Mouse (Mus musculus) kidney, postnatal 4 days (tissue): ENCODE measurements around the gene Tmem9.

Source experiments
- DNase-seq, 2 experiments: peaks; one replicate each; pipeline ENCODE4 v3.0.0; 2021; ENCODE audit warnings: mixed read lengths in 2 of 2

Tmem9 gene

DNA sequence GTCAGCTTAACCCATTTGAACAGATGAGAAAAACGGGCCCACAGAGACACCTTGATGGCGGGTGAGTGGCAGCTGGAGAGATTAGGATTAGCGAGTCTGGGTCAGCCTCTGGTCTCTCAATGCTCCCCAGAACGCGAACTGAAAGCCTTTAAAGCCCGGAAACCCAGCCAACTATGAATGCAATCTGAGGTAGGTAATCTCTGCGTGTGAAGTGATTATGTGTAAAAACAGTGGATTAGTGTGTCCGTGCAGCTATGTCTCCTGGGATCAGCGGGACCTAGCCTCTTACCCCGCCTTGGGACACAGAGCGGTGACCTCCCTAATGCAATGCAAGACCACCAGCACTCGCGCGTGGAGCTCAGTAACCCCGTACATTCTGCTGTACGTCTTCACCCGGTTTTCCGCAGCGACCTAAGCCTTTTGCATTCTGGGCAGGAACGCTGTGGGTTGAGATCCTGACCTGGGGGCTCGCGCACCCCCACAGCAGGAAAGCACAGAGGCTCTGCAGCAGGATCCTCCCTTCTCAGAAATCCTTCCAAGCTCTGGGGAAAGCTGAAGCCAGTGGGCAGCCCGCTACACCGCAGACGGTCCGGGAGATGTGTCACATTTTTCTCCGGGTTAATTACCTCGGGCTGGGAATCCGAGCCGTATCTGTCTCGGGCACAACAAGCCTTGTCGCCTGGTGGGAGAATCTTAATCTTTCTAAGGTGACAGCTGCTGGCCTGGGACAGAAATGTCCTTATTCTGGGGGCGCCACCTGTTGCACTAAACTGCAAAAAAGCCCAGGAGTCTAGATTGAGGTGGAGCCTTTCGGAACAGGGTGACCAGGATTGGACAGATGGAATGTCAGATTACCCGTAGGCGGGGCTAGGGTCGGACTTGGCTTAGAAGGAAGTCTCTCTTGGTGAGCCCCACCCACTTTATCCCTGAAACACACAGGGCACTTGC lies at the start of gene Tmem9:
Gene Tmem9, plus strand, starts transcription at position 940 of the 948 bp plus-strand sequence.
- DNase-seq, result peak; percentile 85 to 89

DNA sequence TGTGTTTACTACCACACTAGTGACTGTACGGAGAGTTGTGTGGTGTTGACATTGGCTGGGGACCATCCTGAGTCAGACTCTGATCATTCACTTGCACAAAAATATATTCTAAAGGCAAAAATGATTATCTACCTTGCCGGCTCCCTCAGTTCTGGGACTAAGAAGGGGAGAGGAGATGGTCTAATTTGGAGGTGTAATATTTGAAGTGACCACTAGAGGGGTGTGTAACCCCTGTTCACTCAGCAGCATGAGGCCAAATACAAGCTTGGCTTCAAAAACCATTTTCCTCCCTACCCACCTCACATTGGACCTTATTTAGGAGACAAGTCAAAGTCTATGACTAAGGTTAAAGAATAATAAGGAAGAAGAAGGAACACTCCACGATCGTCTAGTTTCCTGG lies 49.5 kb upstream of the Tmem9 start:
- DNase-seq, result no peak

DNA sequence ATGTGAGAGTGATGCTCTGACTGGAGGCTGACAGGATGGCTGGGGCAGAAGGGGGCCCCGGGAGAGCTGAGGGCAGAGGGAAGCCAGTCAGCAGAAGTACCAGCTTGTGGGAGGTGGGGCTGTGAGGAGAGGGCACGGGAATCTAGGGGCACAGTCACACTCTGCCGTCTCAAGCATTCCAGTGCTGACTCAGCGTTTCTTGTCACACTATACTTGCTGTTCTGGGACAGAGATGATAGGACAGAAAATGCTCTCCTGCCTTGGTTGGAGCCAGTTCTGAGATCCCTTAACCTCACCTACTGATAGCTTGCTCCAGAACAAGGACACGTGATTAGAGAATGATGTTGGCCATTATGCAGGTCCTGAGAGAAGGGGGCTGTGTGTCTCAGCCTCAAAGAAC lies 44.8 kb upstream of the Tmem9 start:
- no peak for DNase-seq

DNA sequence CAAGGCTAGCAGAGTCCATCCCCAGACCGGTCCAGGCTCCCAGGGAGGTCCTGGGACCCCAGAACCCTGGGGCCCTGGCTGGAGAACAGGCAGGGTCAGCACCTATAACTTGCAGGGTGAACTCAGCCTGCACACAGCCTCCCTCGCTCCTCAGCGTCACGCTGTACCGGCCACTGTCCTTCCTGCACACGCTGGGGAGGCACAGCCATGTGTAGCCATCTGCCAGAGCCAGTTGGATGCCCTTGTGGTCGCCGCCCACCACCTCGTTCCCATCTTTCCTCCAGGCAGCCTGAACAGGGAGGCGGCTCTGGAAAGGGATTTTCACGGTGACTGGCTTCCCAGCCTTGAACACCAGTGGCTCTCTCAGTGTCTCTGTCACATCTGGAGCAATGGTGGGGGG lies 43.4 kb upstream of the Tmem9 start:
- peak; percentile 16 to 20 for DNase-seq

DNA sequence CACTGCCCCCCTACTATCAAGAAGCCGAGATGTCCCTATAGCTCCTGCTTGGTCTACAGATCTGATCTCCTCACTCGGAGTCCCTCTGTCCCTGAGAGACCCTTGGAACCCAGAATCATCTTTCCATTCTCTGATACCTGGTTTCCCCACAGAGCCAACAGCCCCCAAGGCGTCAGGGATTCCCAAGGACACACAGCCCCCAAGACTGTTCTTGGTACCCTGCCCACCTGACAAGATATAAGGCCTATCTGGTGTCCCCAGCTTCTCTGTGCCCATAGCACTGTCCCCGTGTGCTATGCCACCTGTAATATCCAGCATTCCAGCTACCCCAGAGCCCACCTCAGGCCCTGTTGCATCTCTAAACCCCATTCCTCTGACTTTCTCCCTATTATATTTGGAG lies 40.2 kb upstream of the Tmem9 start:
- DNase-seq, result no peak

DNA sequence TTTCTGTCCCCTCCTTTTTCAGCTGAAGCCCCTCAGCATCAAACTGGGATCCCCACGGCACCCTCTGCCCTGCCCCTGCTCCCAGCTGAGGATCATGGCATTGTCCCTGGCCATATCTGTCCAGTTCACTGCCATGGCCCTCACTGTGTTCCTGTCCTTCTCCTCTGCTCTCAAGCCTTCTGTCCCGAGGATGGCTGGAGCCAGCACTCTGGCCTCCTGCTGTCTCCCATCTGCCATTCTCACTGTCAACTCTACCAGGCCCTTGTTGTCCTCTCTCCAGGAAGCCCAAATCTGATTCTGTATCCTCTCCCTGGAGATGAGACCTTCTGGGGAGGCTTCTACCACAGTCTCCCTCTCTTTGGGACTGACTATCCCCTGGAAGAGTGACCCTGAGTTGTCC lies 37.5 kb upstream of the Tmem9 start:
- DNase-seq, result no peak

DNA sequence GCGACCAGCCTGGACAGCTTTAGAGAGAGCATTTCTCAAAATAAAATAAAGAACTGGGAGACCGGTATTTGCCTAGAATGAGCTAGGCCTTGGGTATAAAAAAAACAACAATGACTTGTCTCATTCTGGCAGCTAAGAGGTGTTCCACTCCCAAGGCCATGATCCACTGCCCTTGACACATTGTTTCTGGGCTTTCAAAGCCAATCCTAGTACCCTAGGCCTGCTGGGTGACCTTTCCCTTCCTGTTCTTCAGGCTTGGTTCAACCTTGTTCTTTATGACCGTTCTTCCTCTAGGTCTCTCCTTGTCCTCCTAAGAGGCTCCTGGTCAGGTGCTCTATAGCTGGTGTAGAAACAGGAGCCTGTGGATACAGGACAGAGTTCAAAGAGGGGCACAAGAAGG lies 35.4 kb upstream of the Tmem9 start:
- DNase-seq, result no peak

DNA sequence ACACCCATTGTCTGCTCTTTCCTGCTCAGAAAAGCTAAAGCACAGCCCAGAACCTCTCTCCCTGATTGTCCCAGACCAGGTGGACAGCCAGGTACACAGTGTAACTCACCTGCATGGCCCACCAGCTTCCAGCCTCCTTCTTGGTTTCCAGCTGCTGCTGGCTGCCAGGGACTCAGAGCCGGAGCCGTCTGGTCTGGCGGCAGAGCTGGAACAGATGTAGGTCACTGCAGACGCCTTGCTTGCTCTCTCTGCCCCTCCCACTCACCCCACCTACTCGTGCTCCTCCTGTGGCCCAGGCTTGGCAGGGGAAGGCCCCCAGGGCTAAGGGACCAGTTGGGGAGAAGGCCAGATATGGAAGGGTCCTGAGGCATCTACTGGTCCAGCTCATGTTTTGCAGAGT lies 23.8 kb upstream of the Tmem9 start:
- DNase-seq, result peak in 1 of 2 experiments; percentile 19

DNA sequence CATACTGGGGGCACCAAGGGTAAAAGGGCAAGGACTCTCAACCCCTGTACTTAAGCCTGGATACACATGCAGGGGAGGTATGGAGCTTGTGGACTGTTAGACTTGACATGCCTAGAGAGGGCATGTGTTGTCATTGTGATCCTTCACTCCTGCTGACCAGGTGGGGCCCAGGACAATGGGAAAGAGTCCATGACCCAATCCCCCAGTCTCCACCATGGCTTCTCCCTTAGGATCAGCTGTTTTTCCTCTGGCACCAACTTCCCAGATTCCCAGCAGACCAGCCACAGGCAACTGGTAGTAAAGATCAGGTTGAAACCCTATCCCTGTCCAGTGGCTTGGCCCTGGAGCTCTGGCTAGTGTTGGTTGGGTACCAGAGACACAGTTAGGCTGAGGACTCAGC lies 18.1 kb upstream of the Tmem9 start:
- no peak for DNase-seq

DNA sequence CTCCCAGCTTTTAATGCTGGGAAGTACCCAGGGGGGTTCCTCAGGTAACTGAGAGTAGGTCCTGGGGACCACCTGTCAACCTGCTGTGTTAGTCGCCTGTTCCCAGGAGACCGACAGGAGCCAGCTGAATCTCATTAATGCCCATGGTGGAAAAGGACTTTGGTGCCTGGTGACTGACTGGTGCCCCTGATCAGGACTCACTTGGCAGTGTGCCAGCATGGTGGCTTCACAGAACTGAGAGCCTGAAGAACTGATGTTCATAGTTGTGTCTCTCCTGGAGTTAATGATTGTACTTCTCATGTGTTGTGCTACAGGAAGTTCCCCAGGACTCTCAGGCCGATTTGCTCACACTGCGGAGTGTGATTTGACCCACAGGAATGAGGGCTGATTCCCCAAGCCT lies 14.5 kb upstream of the Tmem9 start:
- DNase-seq, result peak; percentile 49 to 61

DNA sequence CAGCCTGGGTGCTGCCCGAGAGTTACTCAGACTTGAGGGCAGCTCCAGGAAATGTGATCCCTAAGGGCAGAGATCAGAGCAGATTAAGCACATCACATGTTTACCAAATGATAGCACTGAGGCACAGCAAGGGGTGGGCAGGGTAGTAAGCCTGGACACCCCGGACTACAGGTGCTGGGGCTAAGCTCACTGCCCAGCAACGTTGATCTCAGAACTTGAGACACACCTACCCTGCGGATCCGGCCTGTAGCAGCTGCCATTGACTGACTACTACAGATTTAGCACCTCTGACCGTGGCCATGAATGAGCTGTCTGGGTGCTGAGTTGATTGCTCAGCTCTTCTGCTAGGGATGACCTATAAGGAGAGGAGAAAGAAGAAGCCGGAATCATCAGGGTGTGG lies 10.4 kb upstream of the Tmem9 start:
- no peak for DNase-seq

DNA sequence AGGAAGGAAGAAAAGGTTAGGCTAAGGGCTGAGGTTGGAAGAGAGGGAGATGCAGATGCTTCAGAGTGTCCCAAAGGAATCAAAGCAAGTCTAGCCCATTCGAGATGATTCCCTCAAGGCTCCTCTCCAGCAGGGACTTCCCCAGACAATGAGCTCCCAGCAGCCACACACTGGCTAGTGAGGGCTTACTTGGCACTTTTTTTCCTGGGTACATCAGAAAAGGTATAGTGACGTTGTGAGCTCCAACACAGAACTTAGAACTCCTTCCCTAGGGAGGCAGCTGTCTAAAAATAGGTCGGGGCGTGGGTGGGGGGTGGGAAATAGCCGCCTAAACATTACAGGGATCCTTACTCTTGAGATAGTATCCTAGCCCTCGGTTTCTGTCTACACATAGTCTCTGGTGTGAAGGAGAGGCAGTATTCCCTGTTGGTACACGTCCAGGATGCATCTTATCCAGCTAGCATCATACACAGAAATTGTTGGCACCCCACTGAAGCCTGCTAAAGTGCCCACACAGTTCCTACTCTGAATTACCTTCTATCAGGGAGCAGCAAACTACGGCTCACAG lies 8.1 kb upstream of the Tmem9 start:
- DNase-seq, result no peak

DNA sequence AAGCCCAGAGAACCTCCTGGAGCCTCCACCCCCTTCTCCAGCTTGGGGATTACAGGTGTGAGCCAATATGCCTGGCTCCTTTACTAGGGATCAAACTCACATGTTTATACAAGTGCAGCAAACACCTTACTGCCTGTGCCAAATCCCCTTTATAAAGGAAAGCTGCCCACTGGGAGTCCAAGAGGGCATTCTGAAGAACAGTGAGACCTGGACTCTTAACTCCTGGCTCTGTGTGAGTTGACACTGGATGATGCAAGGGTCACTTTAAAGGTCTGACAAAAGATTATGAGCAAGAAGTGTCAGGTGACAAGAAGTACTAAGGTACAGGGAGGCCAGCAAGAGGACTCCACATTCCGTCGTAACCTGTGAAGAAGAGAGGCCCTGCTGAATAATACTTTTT lies 6.5 kb upstream of the Tmem9 start:
- DNase-seq, result no peak

DNA sequence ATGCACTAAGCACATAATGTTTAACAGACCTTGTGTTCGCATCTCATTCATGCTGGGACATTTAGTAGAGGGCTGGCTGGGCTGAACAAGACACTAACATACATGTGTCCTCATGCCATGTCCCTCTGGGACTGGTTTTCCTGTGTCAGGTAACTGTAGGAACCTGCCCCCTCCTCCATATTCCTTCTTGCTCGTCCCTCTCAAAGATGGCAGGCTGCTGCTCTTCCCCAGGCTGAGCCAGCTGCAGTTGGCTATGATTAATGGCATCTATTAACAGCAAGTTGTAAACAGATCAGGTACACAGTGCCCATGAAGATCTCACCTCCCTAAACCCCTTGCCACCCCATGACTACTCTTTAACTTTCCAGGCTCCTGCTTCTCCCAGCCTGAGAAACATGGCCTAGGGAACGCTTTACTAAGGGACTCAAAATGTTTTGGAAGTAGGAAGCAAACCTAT lies 1.6 kb upstream of the Tmem9 start, which contains the start of gene Igfn1:
Gene Igfn1, minus strand, starts transcription at position 51 of the 457 bp plus-strand sequence.
- DNase-seq, result no peak

DNA sequence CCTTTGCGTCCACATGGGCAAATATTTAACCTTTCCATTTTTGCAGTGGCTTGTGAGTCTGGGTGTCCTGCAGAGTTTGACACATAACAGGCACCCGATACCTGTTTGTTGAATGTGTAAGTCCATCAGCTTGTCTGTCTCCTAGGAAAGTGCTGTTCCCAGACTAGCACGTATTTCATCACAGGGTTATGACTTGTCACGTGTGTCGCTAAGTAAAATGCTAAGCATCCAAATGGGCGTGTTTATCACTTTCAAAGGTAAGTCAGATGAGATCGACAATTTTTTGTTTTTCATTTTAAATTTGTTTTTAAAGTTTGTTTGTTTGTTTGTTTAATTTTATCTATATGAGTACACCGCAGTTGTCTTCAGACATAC lies 196 bp downstream of the Tmem9 start:
- no peak for DNase-seq

DNA sequence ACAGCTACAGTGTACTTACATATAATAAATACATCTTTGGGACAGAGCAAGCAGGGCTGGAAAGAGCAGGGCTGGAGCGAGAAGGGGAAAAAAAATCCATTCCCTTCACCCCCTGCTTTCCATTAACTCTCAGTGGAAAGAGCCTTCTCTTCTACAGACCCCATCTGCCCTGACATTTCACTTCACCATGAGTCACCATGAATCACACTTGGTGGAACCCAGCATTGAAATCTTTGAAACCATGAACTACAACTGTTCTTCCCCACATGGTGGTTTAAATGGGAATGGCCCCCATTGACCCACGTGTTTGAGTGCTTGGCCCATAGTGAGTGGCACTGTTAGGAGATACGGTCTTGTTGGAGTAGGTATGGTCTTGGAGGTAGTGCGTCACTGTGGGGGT lies 2.3 kb downstream of the Tmem9 start:
- DNase-seq, result no peak

DNA sequence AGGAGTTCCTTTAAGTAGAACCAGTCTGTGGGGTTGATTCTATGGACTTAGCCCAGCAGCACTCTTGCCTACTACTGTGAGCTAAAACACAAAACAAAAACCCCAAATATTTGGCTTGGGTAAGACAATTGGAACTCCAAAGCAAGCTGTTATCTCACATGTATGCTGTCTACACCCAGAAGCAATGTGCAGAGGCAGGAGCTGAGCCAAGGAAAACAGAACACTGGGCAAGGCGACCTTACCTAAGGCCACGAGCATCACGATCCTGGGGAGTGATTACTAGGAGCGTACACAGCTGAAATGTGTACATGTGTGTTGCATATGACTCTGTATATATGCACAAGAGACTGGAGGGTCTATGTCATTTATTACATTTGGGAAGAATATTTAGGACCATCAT lies 5.6 kb downstream of the Tmem9 start:
- DNase-seq, result no peak

DNA sequence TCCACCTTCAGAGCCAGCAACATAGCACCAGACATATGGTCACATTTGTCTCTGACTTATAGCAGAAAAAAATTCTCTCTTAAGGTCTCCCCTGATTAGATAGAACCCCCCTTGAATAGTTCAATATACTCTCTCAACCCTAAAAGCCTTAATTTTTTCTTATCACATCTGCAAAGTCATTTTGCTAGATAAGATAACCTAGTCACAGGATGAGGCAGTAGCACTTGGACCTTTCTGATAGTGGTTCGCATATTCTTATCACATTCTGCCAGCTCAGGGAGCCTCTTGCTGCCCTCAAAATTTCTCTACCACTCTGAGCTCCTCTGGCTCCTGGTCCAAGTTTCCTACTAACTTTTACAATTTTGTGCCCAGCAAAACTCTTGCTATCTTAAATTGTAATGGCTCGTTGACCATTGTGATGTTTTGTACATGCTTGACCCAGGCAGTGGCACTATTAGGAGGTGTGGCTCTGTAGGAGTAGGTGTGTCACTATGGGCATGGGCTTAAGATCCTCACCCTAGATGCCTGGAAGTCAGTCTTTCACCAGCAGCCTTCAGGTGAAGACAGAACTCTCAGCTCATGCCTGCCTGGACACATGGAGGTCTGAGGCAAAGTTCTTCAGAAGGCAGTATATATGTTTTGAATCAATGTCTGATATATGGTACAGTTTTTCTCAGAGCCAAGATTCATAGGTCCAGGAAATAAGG lies 7.0 kb downstream of the Tmem9 start:
- DNase-seq, result no peak

DNA sequence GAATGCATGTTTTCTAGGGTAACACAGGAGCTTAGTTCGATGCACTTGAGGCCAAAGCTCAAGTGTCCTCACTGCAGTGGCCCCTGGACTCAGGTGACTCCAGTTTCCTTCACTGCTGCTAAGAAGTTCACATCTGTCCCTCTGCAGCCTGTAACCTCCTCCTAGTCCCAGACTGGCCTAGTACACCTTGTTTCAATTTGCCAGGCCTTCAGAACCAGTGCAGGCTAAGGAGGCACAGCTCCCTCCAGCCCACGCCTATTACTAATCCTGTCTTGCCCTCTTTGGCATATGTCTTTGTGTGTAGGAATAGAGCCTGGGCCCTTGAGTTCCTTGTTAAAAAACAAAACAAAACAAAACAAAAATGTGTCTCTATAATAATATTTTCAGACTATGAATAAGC lies 9.4 kb downstream of the Tmem9 start:
- DNase-seq, result no peak

DNA sequence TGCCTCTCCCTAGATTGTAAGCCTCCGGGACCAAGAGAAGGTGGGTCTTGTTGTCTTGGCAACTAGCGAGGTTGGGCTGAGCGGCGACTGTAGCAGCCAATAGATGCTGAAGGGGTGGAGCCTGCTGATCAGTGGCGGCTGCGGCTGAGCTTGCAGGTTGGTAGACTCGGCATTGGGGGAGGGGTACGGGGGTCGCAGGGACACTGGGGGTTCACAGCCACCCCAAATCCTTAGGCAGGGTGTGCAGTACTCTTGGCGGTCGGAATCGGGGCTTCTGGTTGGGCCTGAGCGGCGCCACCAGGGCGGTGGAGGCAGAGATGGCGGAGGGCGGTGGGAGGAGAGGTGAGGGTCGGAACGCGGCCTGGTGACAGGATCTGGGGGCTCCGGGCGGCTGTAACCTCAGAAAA lies 10.0 kb downstream of the Tmem9 start:
- peak; percentile 92 to 95 for DNase-seq

DNA sequence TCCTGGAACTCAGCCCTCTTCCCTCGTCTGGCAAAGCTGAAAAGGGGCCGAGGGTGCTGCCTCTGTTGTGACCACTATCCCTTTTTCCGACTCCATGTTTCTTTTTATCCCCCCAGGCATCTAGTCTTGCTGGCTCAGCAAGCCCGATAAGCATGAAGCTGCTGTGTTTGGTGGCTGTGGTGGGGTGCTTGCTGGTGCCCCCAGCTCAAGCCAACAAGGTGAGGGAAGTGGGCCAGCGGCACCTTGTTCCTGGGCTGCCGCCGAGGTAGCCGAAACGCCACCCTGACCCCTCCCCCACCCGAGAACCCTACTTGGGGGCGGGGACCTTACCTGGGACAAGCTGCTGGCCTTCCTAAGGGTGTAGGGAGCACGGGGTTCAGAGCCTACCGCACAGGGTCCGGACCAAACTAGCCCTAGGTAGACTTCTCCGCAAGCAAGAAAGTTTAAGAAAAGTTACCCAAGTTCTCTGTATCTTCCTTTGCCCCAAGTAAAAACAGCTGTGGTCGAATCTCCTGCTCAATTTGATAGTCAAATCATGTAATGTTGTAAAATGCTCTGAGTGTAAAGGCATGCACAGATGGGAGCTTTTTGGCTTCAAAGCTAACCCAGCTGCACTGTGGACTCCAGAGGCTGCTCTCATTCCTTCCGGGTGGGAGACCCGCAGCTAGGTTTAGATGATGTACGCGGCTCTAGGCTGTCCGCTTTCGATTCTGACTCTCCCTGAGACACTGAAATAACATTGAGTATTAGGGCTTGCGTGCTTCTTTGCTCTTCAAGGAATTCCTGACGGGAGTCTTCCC lies 10.6 kb downstream of the Tmem9 start:
- peak; percentile 56 to 72 for DNase-seq

DNA sequence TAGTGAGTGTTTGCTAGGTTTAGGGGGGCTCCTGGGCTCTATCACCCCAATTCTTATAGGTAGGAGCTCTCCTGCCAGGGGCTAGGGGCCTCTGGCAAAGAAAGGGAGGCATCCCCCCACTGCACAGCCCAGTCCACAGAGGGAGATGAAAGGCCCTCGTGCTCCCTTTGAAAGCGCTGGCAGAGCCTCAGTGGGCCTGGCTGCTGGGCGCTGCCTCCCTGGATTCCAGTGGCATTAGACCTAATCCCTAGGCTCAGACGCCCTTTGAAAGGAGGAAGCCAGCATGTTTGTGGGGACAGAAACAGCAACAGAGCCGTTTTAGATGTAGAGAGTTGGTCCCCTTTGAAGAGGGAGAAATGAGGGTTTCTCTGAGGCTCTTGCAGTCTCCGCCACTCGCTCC lies 22.3 kb downstream of the Tmem9 start:
- no peak for DNase-seq

DNA sequence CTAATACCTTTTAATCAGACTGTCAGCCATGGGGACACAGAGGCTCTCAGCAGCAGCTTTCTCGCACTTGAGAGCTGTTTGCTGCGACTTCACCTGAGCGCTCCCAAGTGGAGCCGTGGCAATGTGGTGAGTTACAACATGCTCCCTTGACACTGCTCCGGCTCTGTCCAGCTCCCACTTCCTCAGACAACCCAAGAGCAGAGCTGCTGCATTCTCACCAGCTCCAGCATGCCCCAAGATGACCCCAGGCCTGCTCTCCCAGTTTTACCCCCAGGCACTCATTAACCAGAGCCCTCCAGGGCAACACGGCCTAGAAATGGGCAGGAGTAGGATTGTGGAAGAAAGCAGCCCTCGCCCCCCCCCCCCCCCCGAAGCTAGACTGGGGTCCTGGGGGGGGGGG lies 23.7 kb downstream of the Tmem9 start:
- peak in 1 of 2 experiments; percentile 44 for DNase-seq
